Mouse (Mus musculus) forebrain, embryonic 16.5 days (tissue): ENCODE measurements around the gene Gkn2. TPM values are rescaled to one million over a fixed set of nuclear protein-coding genes. Genes with fewer than 3 reads are reported as not detected.

Experiments used
- ATAC-seq: fragments of 200-750 bp; cut with Nextera tagmentation; 2 replicates; pipeline ENCODE4 v1.8.0; 2017; ENCODE audit warnings: mild to moderate bottlenecking, moderate library complexity
- H3K27ac ChIP-seq: fragments of 300-500 bp; sonication (generic); 2 replicates; pipeline ENCODE4 v1.5.1; 2014; ENCODE audit warnings: low read length, control low read depth
- H3K27me3 ChIP-seq: fragments of 300-500 bp; sonication (generic); replicated peaks from 2 replicates; pipeline ENCODE4 v1.6.1; 2014; ENCODE audit warnings: low read length; ENCODE audit not compliant: control insufficient read depth, insufficient read depth
- H3K36me3 ChIP-seq: fragments of 300-500 bp; sonication (generic); 2 replicates; pipeline ENCODE4 v1.6.1; 2014; ENCODE audit not compliant: control insufficient read depth, insufficient read depth
- H3K4me1 ChIP-seq: fragments of 300-500 bp; sonication (generic); replicated peaks from 2 replicates; pipeline ENCODE4 v1.6.1; 2014; ENCODE audit warnings: low read length; ENCODE audit not compliant: control insufficient read depth, insufficient read depth
- H3K4me2 ChIP-seq: fragments of 300-500 bp; sonication (generic); 2 replicates; pipeline ENCODE4 v1.6.1; 2014; ENCODE audit warnings: mild to moderate bottlenecking, low read length, control low read depth
- H3K4me3 ChIP-seq: fragments of 300-500 bp; sonication (generic); replicated peaks from 2 replicates; pipeline ENCODE4 v1.5.1; 2014; ENCODE audit warnings: mild to moderate bottlenecking, low read length, control low read depth
- H3K9ac ChIP-seq: fragments of 300-500 bp; sonication (generic); replicated peaks from 2 replicates; pipeline ENCODE4 v1.6.1; 2014; ENCODE audit warnings: low read depth, low read length, control low read depth
- H3K9me3 ChIP-seq: fragments of 300-500 bp; sonication (generic); 2 replicates; pipeline ENCODE4 v1.6.1; 2016; ENCODE audit warnings: low read length; ENCODE audit not compliant: control insufficient read depth
- WGBS: fragments of 180-500 bp; shearing (Covaris S2); extraction: QIAGEN DNeasy Blood & Tissue Kit; methylation state at CpG from one replicate; pipeline ENCODE4 v1.1.7; 2014; 5-methylcytosine and 5-hydroxymethylcytosine counted together
- polyA plus RNA-seq: library from polyadenylated mRNA; unstranded; fragments of >200 nt; fragmentation: Nextera tagmentation; extraction: Ambion mirVana; gene quantifications from 2 replicates; pipeline ENCODE4 v1.2.1, GENCODE M21; 2015

Gkn2 gene
- not detected in 2 replicates for polyA plus RNA-seq

GRCm38 (mm10) chr6:87373057-87373456 lies at the start of gene Gkn2:
Gkn2 (plus strand) TSS chr6:87373357.
- Histone ChIP-seq H3K9ac (no peak within 1 kb of the TSS), H3K4me2 (no peak within 1 kb of the TSS), H3K4me3 (no peak within 1 kb of the TSS), H3K36me3 (no peaks in the 10 kb centered on the region), H3K4me1 (no peaks in the 10 kb centered on the region), H3K27ac (no peak within 1 kb of the TSS), H3K9me3 (no peaks in the 10 kb centered on the region), H3K27me3 (no peaks in the 10 kb centered on the region)
- ATAC-seq, result no peak
- 90% methylated on average over 9 of the region's 9 CpGs for WGBS

- 89% methylated on average over 2 of the region's 2 CpGs for WGBS
Measured at GRCm38 (mm10) chr6:87323381-87323780, 49.8 kb upstream of the Gkn2 start.

DNA sequence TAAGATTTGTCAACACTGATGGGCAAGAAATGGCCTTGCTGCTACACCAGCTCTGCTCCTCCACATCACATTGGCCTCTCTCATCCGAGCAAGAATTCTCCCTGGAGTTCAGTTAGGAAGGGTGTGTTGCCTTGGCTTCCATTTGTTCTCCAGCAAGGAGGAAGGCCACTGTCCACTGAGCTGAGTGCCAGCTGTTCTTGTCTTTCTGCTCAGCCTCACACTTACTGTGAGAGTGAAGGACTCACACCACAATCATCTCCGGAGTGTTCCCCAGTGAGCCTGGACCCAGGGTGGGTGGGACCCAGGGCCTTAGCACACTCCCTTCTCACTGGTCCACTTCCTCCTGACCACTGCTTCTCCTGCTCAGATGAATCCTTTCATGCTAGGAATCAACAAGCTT lies 46.2 kb upstream of the Gkn2 start:
- no peak overlapping the region for H3K9ac ChIP-seq
- WGBS, result 87% methylated on average over 2 of the region's 2 CpGs
- H3K27ac ChIP-seq, result no peak overlapping the region
- no peak overlapping the region for H3K4me3 ChIP-seq
- no peaks in the 10 kb centered on the region for H3K27me3 ChIP-seq
- ATAC-seq, result no peak
- H3K4me2 ChIP-seq, result no peak overlapping the region
- 0 out of 2 replicates have a peak, but pooled peaks cover 2% of the 10 kb centered on the region for H3K4me1 ChIP-seq
- H3K36me3 ChIP-seq, result no peaks in the 10 kb centered on the region
- no peaks in the 10 kb centered on the region for H3K9me3 ChIP-seq

More at GRCm38 (mm10) chr6:87323381-87323780, 49.8 kb upstream of the Gkn2 start:
- Histone ChIP-seq H3K4me1 (no peaks in the 10 kb centered on the region), H3K9ac (no peak overlapping the region), H3K4me3 (no peak overlapping the region), H3K27ac (no peak overlapping the region), H3K9me3 (no peaks in the 10 kb centered on the region), H3K4me2 (no peak overlapping the region), H3K36me3 (no peaks in the 10 kb centered on the region), H3K27me3 (no peaks in the 10 kb centered on the region)
- no peak for ATAC-seq

GRCm38 (mm10) chr6:87328265-87329173 lies 44.6 kb upstream of the Gkn2 start:
- no peaks in the 10 kb centered on the region for H3K9me3 ChIP-seq
- H3K36me3 ChIP-seq, result no peaks in the 10 kb centered on the region
- no peaks in the 10 kb centered on the region for H3K27me3 ChIP-seq
- peaks cover 5% of the 10 kb centered on the region; the same call in 1 of the 2 replicates for H3K4me1 ChIP-seq
- H3K27ac ChIP-seq, result no peak overlapping the region
- no peak overlapping the region for H3K4me2 ChIP-seq
- H3K9ac ChIP-seq, result no peak overlapping the region
- H3K4me3 ChIP-seq, result no peak overlapping the region
- no peak for ATAC-seq
- WGBS, result 69% methylated on average over 22 of the region's 22 CpGs

- Histone ChIP-seq H3K9ac (no peak overlapping the region), H3K4me1 (peaks cover 20% of the 10 kb centered on the region), H3K9me3 (no peaks in the 10 kb centered on the region), H3K36me3 (no peaks in the 10 kb centered on the region), H3K4me2 (no peak overlapping the region), H3K27ac (no peak overlapping the region), H3K4me3 (no peak overlapping the region), H3K27me3 (no peaks in the 10 kb centered on the region)
- 56% methylated on average over 2 of the region's 2 CpGs for WGBS
- no peak for ATAC-seq
Measured at GRCm38 (mm10) chr6:87332380-87332779, 40.8 kb upstream of the Gkn2 start.

- Histone ChIP-seq H3K27ac (no peak overlapping the region; the same call in 1 of the 2 replicates), H3K27me3 (no peaks in the 10 kb centered on the region), H3K9ac (peak overlapping the region; percentile 78), H3K4me2 (peak overlapping the region; percentile 98), H3K4me3 (peak overlapping the region; percentile 82), H3K9me3 (no peaks in the 10 kb centered on the region), H3K36me3 (no peaks in the 10 kb centered on the region), H3K4me1 (peaks cover 18% of the 10 kb centered on the region)
- WGBS, result 3% methylated on average over 11 of the region's 11 CpGs
- ATAC-seq, result peak; percentile 67
Measured at GRCm38 (mm10) chr6:87334361-87335090, 38.6 kb upstream of the Gkn2 start.

DNA sequence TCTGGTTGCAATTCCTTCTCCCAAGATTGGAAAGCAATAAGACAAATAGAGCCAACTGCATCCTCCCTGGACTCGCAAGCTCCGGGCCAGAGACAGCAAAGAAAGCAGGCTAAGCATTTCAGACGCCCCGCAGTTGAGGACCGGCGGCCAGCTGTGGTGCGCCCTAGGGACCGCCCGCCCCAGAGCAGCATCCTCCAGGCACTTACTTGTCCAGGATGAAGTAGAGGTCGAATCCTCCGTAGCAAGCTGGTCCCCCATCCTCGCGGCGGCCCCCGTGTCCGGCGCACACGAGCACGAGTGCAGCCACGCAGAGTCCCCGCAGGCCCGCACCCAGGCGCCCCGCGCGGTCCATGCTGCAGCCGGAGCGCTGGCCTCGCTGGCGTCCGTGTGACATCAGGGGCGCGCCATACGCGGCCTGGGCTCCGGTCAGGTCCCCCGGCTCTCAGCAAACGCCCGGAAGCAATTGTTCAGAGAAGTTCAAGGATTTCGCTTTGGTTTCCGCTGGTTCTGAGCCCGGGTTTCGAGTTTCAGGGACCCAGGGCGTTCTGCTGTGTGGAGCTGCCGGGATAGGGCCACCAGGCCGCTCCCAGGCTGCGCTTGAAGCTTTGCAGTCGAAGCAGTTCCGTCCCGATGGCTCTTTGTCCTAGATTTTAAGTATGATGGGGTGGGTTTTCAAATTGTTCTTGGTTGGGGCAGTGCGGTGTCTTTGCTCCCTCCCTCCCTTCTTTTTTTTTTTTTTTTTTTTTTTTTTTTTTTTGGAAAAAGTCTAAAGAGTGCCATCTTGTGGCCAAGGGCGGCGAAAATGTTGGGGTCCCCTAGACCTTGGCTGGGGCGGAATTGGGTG lies 37.8 kb upstream of the Gkn2 start, which contains the start of gene Antxr1:
Antxr1 (minus strand) TSS at position 731 of the 844 bp plus-strand sequence.
- H3K4me3 ChIP-seq, result peak within 1 kb of the TSS; percentile 82
- under 1% methylated on average over 54 of the region's 54 CpGs for WGBS

DNA sequence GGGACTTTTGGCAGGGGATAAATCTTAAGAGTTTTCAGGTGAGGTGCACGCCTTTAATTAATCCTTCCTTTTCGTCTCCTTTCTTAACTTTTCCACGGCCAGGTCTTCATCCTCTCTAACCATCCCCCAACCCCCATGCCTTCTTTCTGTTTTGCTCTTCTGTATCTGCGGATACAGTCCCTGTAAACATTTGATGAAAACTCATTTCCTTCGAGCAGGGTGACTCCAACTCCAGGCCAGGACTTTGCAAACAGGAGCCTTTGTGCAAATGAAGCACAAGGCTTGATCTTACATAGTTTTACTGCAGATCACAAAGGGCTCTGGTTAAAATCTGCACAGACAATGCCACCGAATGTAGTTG lies 37.2 kb upstream of the Gkn2 start:
- Histone ChIP-seq H3K27me3 (no peaks in the 10 kb centered on the region), H3K4me1 (peaks cover 18% of the 10 kb centered on the region), H3K9ac (no peak overlapping the region), H3K27ac (no peak overlapping the region), H3K4me2 (peak overlapping the region; percentile 98; the same call in 1 of the 2 replicates), H3K36me3 (no peaks in the 10 kb centered on the region), H3K9me3 (no peaks in the 10 kb centered on the region), H3K4me3 (no peak overlapping the region; the same call in 1 of the 2 replicates)
- peak; percentile 18 for ATAC-seq
- 31% methylated on average over 6 of the region's 6 CpGs for WGBS

More for the DNA sequence above, 37.8 kb upstream of the Gkn2 start, which contains the start of gene Antxr1:
- Histone ChIP-seq H3K27ac (peak within 1 kb of the TSS; percentile 5; the same call in 1 of the 2 replicates), H3K9ac (peak within 1 kb of the TSS; percentile 78), H3K27me3 (no peaks in the 10 kb centered on the region), H3K4me2 (peak within 1 kb of the TSS; percentile 98), H3K4me1 (peaks cover 18% of the 10 kb centered on the region), H3K9me3 (no peaks in the 10 kb centered on the region), H3K36me3 (no peaks in the 10 kb centered on the region)
- ATAC-seq, result peak; percentile 71
